ENCODE assay signal across 24 mouse cellular contexts in genomic region chr11:64715182-64715581, GRCm38 (mm10).
DNase-seq lines count a peak whose midpoint lies in the region; ATAC-seq and TF ChIP-seq lines count a peak whose summit lies in the region.
"Had no signal": no experiment of that assay in that cellular context is flagged by ENCODE, and none has a peak within 500 bp of the region (broad histone marks: within the 10 kb centered on the region; RNA-seq: fewer than 3 reads in every experiment).

No protein-coding gene starts in this region.

- H3K27ac ChIP-seq in cerebellum, adult 2 months (ENCODE audit: insufficient read depth, low read length): no peak overlapping the region
- no peak overlapping the region for H3K27ac ChIP-seq in hindbrain, embryonic 16.5 days (ENCODE audit: low read depth, low read length)
- H3K27ac ChIP-seq in hindbrain, embryonic 11.5 days (ENCODE audit: low read depth, low read length): no peak overlapping the region
- H3K27ac ChIP-seq in midbrain, postnatal 0 days (ENCODE audit: low read depth, low read length): no peak overlapping the region
- no peak overlapping the region for H3K27ac ChIP-seq in midbrain, embryonic 15.5 days
- H3K27ac ChIP-seq in kidney, embryonic 16.5 days (ENCODE audit: low read length): no peak overlapping the region
- H3K27ac ChIP-seq: embryonic facial prominence, embryonic 13.5 days; heart, adult 2 months; hindbrain, embryonic 10.5 days; kidney, postnatal 0 days; limb, embryonic 12.5 days; liver, embryonic 12.5 days; neural tube, embryonic 12.5 days had no signal

- no peaks in the 10 kb centered on the region; the same call in 1 of the 2 replicates for H3K27me3 ChIP-seq in cerebellum, adult 2 months (ENCODE audit: control insufficient read depth, insufficient read depth, low read length)
- 0 out of 2 replicates have a peak, but pooled peaks cover 2% of the 10 kb centered on the region for H3K27me3 ChIP-seq in hindbrain, embryonic 16.5 days (replicated peaks; ENCODE audit: control insufficient read depth, insufficient read depth, low read length)
- no peaks in the 10 kb centered on the region; the same call in 1 of the 2 replicates for H3K27me3 ChIP-seq in hindbrain, embryonic 11.5 days (ENCODE audit: control insufficient read depth, insufficient read depth, low read length)
- no peaks in the 10 kb centered on the region; the same call in 1 of the 2 replicates for H3K27me3 ChIP-seq in midbrain, postnatal 0 days (ENCODE audit: insufficient read depth, low read length)
- no peaks in the 10 kb centered on the region for H3K27me3 ChIP-seq in midbrain, embryonic 15.5 days (replicated peaks)
- H3K27me3 ChIP-seq in kidney, embryonic 16.5 days (ENCODE audit: insufficient read depth, low read length): no peaks in the 10 kb centered on the region; the same call in 1 of the 2 replicates
- H3K27me3 ChIP-seq: liver, embryonic 12.5 days had no signal

- no peaks in the 10 kb centered on the region for H3K36me3 ChIP-seq in hindbrain, embryonic 16.5 days (ENCODE audit: control insufficient read depth, insufficient read depth, low read length)
- no peaks in the 10 kb centered on the region for H3K36me3 ChIP-seq in hindbrain, embryonic 11.5 days (ENCODE audit: control insufficient read depth, insufficient read depth, low read length)
- no peaks in the 10 kb centered on the region for H3K36me3 ChIP-seq in midbrain, postnatal 0 days (ENCODE audit: insufficient read depth, low read length)
- no peaks in the 10 kb centered on the region for H3K36me3 ChIP-seq in midbrain, embryonic 15.5 days (replicated peaks)
- no peaks in the 10 kb centered on the region for H3K36me3 ChIP-seq in kidney, embryonic 16.5 days (ENCODE audit: insufficient read depth, low read length)
- H3K36me3 ChIP-seq: embryonic facial prominence, embryonic 13.5 days; hindbrain, embryonic 10.5 days; limb, embryonic 12.5 days; liver, embryonic 12.5 days; neural tube, embryonic 12.5 days had no signal

- H3K4me3 ChIP-seq in cerebellum, adult 2 months (replicated peaks; ENCODE audit: insufficient read depth, low read depth, low read length): no peak overlapping the region
- H3K4me3 ChIP-seq in hindbrain, embryonic 16.5 days (ENCODE audit: low read length): no peak overlapping the region
- H3K4me3 ChIP-seq in hindbrain, embryonic 11.5 days (ENCODE audit: low read depth, low read length): no peak overlapping the region
- no peak overlapping the region for H3K4me3 ChIP-seq in midbrain, postnatal 0 days (ENCODE audit: low read depth, low read length)
- no peak overlapping the region for H3K4me3 ChIP-seq in midbrain, embryonic 15.5 days
- no peak overlapping the region for H3K4me3 ChIP-seq in kidney, embryonic 16.5 days (ENCODE audit: low read length)
- H3K4me3 ChIP-seq: embryonic facial prominence, embryonic 13.5 days; heart, adult 2 months; hindbrain, embryonic 10.5 days; limb, embryonic 12.5 days; liver, embryonic 12.5 days; neural tube, embryonic 12.5 days had no signal

- no peak overlapping the region for H3K9ac ChIP-seq in hindbrain, embryonic 16.5 days (ENCODE audit: low read depth, low read length)
- H3K9ac ChIP-seq in hindbrain, embryonic 11.5 days (ENCODE audit: low read depth, low read length): no peak overlapping the region
- H3K9ac ChIP-seq in midbrain, postnatal 0 days (replicated peaks; ENCODE audit: low read length, poor library complexity, severe bottlenecking): no peak overlapping the region
- H3K9ac ChIP-seq in midbrain, embryonic 15.5 days: no peak overlapping the region
- no peak overlapping the region for H3K9ac ChIP-seq in kidney, embryonic 16.5 days (replicated peaks; ENCODE audit: low read length)
- H3K9ac ChIP-seq: embryonic facial prominence, embryonic 13.5 days; limb, embryonic 12.5 days; liver, embryonic 12.5 days; neural tube, embryonic 12.5 days had no signal

- TF ChIP-seq POLR2A in cerebellum, adult 2 months (IDR thresholded peaks at IDR 0.05; ENCODE audit: borderline replicate concordance, insufficient read depth, low read length): no peak

- no peaks in the 10 kb centered on the region for H3K4me1 ChIP-seq in cerebellum, adult 2 months (ENCODE audit: control insufficient read depth, insufficient read depth, low read length)
- no peaks in the 10 kb centered on the region for H3K4me1 ChIP-seq in hindbrain, embryonic 16.5 days (ENCODE audit: control insufficient read depth, insufficient read depth, low read depth, low read length)
- H3K4me1 ChIP-seq in hindbrain, embryonic 11.5 days (replicated peaks; ENCODE audit: control insufficient read depth, insufficient read depth, low read length): no peaks in the 10 kb centered on the region
- H3K4me1 ChIP-seq in midbrain, postnatal 0 days (ENCODE audit: insufficient read depth, low read length): no peaks in the 10 kb centered on the region
- H3K4me1 ChIP-seq in midbrain, embryonic 15.5 days: no peaks in the 10 kb centered on the region
- no peaks in the 10 kb centered on the region for H3K4me1 ChIP-seq in kidney, embryonic 16.5 days (ENCODE audit: insufficient read depth, low read length)
- H3K4me1 ChIP-seq: embryonic facial prominence, embryonic 13.5 days; hindbrain, embryonic 10.5 days; liver, embryonic 12.5 days; neural tube, embryonic 12.5 days had no signal

- no peak for TF ChIP-seq CTCF in cerebellum, adult 2 months (IDR thresholded peaks at IDR 0.05; ENCODE audit: borderline replicate concordance, insufficient read depth, low read depth, low read length)
- no peak for TF ChIP-seq CTCF in midbrain, postnatal 0 days (IDR thresholded peaks at IDR 0.05)

- no peak overlapping the region for H3K4me2 ChIP-seq in hindbrain, embryonic 16.5 days (ENCODE audit: low read length)
- H3K4me2 ChIP-seq in hindbrain, embryonic 11.5 days (replicated peaks; ENCODE audit: low read depth, low read length): no peak overlapping the region
- H3K4me2 ChIP-seq in midbrain, postnatal 0 days (ENCODE audit: low read depth, low read length, poor library complexity, severe bottlenecking): no peak overlapping the region
- H3K4me2 ChIP-seq in midbrain, embryonic 15.5 days: no peak overlapping the region
- no peak overlapping the region for H3K4me2 ChIP-seq in kidney, embryonic 16.5 days (replicated peaks; ENCODE audit: low read depth, low read length)
- H3K4me2 ChIP-seq: embryonic facial prominence, embryonic 13.5 days; limb, embryonic 12.5 days; liver, embryonic 12.5 days; neural tube, embryonic 12.5 days had no signal

- ATAC-seq in hindbrain, embryonic 16.5 days: peak; percentile 63; the same call in 1 of the 2 replicates
- no peak for ATAC-seq in hindbrain, embryonic 11.5 days (ENCODE audit: low FRiP score)
- no peak for ATAC-seq in midbrain, postnatal 0 days (ENCODE audit: low FRiP score)
- ATAC-seq in midbrain, embryonic 15.5 days (replicated peaks): no peak
- no peak for ATAC-seq in kidney, embryonic 16.5 days (ENCODE audit: low FRiP score, low TSS enrichment)
- ATAC-seq: CD4-positive, CD25-positive, alpha-beta regulatory T cell, adult 4 months; intestine, postnatal 0 days; liver, embryonic 12.5 days had no signal

- DNase-seq in cerebellum, postnatal 14 days: peak; percentile 18 to 34
- no peak for DNase-seq in cerebellum, adult 2 months
- no peak for DNase-seq in hindbrain, embryonic 11.5 days (ENCODE audit: low spot score)
- peak; percentile 77 for DNase-seq in midbrain, postnatal 0 days (ENCODE audit: low spot score)
- peak; percentile 14 for DNase-seq in retina, postnatal 7 days (ENCODE audit: low read depth, low spot score)
- DNase-seq: adrenal gland, postnatal 25 days; cerebellum, adult 8-10 months; gastrocnemius, postnatal 14 days; heart, adult 2 months; layer of hippocampus, postnatal 36 days; lung, adult 2 months; right cerebral cortex, postnatal 25 days; thymus, adult 2 months had no signal

- 12% methylated on average over 1 of the region's 1 CpGs for WGBS in cerebellum, adult 2 months
- 42% methylated on average over 1 of the region's 1 CpGs for whole genome bisulfite sequencing in hindbrain, embryonic 16.5 days
- 71% methylated on average over 1 of the region's 1 CpGs for WGBS in hindbrain, embryonic 11.5 days
- WGBS in midbrain, postnatal 0 days: 50% methylated on average over 1 of the region's 1 CpGs
- 66% methylated on average over 1 of the region's 1 CpGs for WGBS in midbrain, embryonic 15.5 days
- 56% methylated on average over 1 of the region's 1 CpGs for WGBS in kidney, embryonic 16.5 days

- H3K9me3 ChIP-seq in hindbrain, embryonic 16.5 days (ENCODE audit: control insufficient read depth, low read length): peaks cover 3% of the 10 kb centered on the region; the same call in 1 of the 2 replicates
- H3K9me3 ChIP-seq in hindbrain, embryonic 11.5 days (ENCODE audit: control insufficient read depth, low read length): no peaks in the 10 kb centered on the region
- H3K9me3 ChIP-seq in midbrain, postnatal 0 days (ENCODE audit: low read length): no peaks in the 10 kb centered on the region
- no peaks in the 10 kb centered on the region for H3K9me3 ChIP-seq in midbrain, embryonic 15.5 days
- no peaks in the 10 kb centered on the region for H3K9me3 ChIP-seq in kidney, embryonic 16.5 days (ENCODE audit: low read length)
- H3K9me3 ChIP-seq: embryonic facial prominence, embryonic 13.5 days; hindbrain, embryonic 10.5 days; liver, embryonic 12.5 days; neural tube, embryonic 12.5 days had no signal

Comparison
In these comparisons a context has a peak if more than half of its experiments do, and no peak if none do; other contexts are left out.
1. DNase-seq: peak in cerebellum, postnatal 14 days (2 of 2), midbrain, postnatal 0 days (single experiment) and retina, postnatal 7 days (single experiment); none in cerebellum, adult 2 months (0 of 2) and hindbrain, embryonic 11.5 days (single experiment).